ENCODE assay signal across 30 mouse cellular contexts in genomic region chr13:103914114-103914736, GRCm38 (mm10). TPM values are rescaled to one million over a fixed set of nuclear protein-coding genes. Genes with fewer than 3 reads are reported as not detected.
DNase-seq lines count a peak whose midpoint lies in the region; ATAC-seq and TF ChIP-seq lines count a peak whose summit lies in the region.
"Had no signal": no experiment of that assay in that cellular context is flagged by ENCODE, and none has a peak within 500 bp of the region (broad histone marks: within the 10 kb centered on the region; RNA-seq: fewer than 3 reads in every experiment).

No protein-coding gene starts in this region.

- H3K27ac ChIP-seq in liver, postnatal 0 days (ENCODE audit: low read depth), result no peak overlapping the region
- H3K27ac ChIP-seq: embryonic facial prominence, embryonic 12.5 days; heart, adult 2 months; heart, embryonic 13.5 days; hindbrain, embryonic 12.5 days; hindbrain, postnatal 0 days; liver, embryonic 15.5 days; macrophage; midbrain, embryonic 12.5 days; neural tube, embryonic 12.5 days had no signal

- peaks cover 10% of the 10 kb centered on the region; the same call in 1 of the 2 replicates for H3K4me1 ChIP-seq in liver, postnatal 0 days (ENCODE audit: insufficient read depth)

- TF ChIP-seq CTCF in liver, postnatal 0 days (IDR thresholded peaks at IDR 0.05; ENCODE audit: low read depth), result no peak

- TF ChIP-seq EP300 in liver, postnatal 0 days (IDR thresholded peaks at IDR 0.05; ENCODE audit: low read depth), result no peak

- WGBS in liver, postnatal 0 days (ENCODE audit: insufficient replicate concordance), result 61% methylated on average over 4 of the region's 4 CpGs

- no peaks in the 10 kb centered on the region for H3K27me3 ChIP-seq in liver, postnatal 0 days (ENCODE audit: insufficient read depth, low read length)
- H3K27me3 ChIP-seq: embryonic facial prominence, embryonic 12.5 days; heart, embryonic 13.5 days; hindbrain, embryonic 12.5 days; liver, embryonic 15.5 days; midbrain, embryonic 12.5 days; neural tube, embryonic 12.5 days; Patski had no signal

- intact Hi-C loops in heart, postnatal 10 days (cut with DNase I), result no loop called here

- DNase-seq in heart, adult 8-10 months (ENCODE audit: low spot score), result peak; percentile 31
- DNase-seq in heart, postnatal 10 days, result no peak
- peak; percentile 21 to 60 for DNase-seq in kidney, postnatal 25 days
- no peak for DNase-seq in kidney, adult 18-20 months
- peak; percentile 40 for DNase-seq in lung, postnatal 36 days
- DNase-seq in lung, postnatal 25 days (ENCODE audit: low spot score), result no peak
- DNase-seq in liver, postnatal 0 days, result no peak
- DNase-seq: adrenal gland, postnatal 10 days; cerebellum, adult 8-10 months; cerebellum, postnatal 25 days; gastrocnemius, postnatal 25 days; heart, postnatal 14 days; layer of hippocampus, adult 9-11 months; right cerebral cortex, adult 18-20 months; spleen, adult 18-20 months; thymus, postnatal 14 days had no signal

- H3K4me3 ChIP-seq in liver, postnatal 0 days (ENCODE audit: low read depth, low read length), result no peak overlapping the region
- H3K4me3 ChIP-seq: embryonic facial prominence, embryonic 12.5 days; heart, adult 2 months; heart, embryonic 13.5 days; hindbrain, embryonic 12.5 days; liver, embryonic 15.5 days; midbrain, embryonic 12.5 days; myocyte; neural tube, embryonic 12.5 days had no signal

- H3K4me2 ChIP-seq in liver, postnatal 0 days (ENCODE audit: low read depth, low read length), result no peak overlapping the region
- H3K4me2 ChIP-seq: embryonic facial prominence, embryonic 12.5 days; heart, embryonic 13.5 days; hindbrain, embryonic 12.5 days; liver, embryonic 15.5 days; midbrain, embryonic 12.5 days; neural tube, embryonic 12.5 days had no signal

- ATAC-seq in megakaryocyte progenitor cell, adult 5-6 weeks (replicated peaks; ENCODE audit: poor library complexity), result peak; percentile 52
- no peak for ATAC-seq in liver, postnatal 0 days
- ATAC-seq: forebrain, embryonic 14.5 days; hindbrain, postnatal 0 days; intestine, embryonic 16.5 days; Patski had no signal

- no peaks in the 10 kb centered on the region for H3K9me3 ChIP-seq in liver, postnatal 0 days (ENCODE audit: low read length)
- H3K9me3 ChIP-seq: embryonic facial prominence, embryonic 12.5 days; heart, embryonic 13.5 days; hindbrain, embryonic 12.5 days; liver, embryonic 15.5 days; midbrain, embryonic 12.5 days; neural tube, embryonic 12.5 days had no signal

- no peak overlapping the region for H3K9ac ChIP-seq in liver, postnatal 0 days (replicated peaks)
- H3K9ac ChIP-seq: embryonic facial prominence, embryonic 12.5 days; heart, embryonic 13.5 days; hindbrain, embryonic 12.5 days; liver, embryonic 15.5 days; midbrain, embryonic 12.5 days; neural tube, embryonic 12.5 days had no signal

- no peaks in the 10 kb centered on the region for H3K36me3 ChIP-seq in liver, postnatal 0 days (replicated peaks; ENCODE audit: insufficient read depth, low read length)
- H3K36me3 ChIP-seq: embryonic facial prominence, embryonic 12.5 days; heart, embryonic 13.5 days; hindbrain, embryonic 12.5 days; liver, embryonic 15.5 days; midbrain, embryonic 12.5 days; neural tube, embryonic 12.5 days had no signal

RNA-seq across cellular contexts. Expression of gene Erbin, which starts 6.1 kb away (rescaled TPM):
- total RNA-seq in heart, adult 8-10 months (2022), result 10 to 100 TPM; 43.2 to 48.3 (median 45.9) TPM
- total RNA-seq in heart, postnatal 10 days (2021), result 10 to 100 TPM; 71.2 to 73.8 TPM
- 86.9 and 96.9 TPM in 2 replicates for total RNA-seq in megakaryocyte progenitor cell, adult 5-6 weeks (2015)
- total RNA-seq in megakaryocyte progenitor cell, adult 5-6 weeks (2017), result 72.9 and 92.5 TPM in 2 replicates
- polyA plus RNA-seq in liver, postnatal 0 days (2015; fragmentation: Nextera tagmentation; extraction: Ambion mirVana), result 7.7 and 7.9 TPM in 2 replicates

Comparison
In these comparisons a context has a peak if more than half of its experiments do, and no peak if none do; other contexts are left out.
1. DNase-seq: peak in heart, adult 8-10 months (single experiment), kidney, postnatal 25 days (2 of 2) and lung, postnatal 36 days (single experiment); none in heart, postnatal 10 days (0 of 2), kidney, adult 18-20 months (single experiment), lung, postnatal 25 days (single experiment) and liver, postnatal 0 days (single experiment).